Mouse (Mus musculus): ENCODE data around the gene Ldb2.

DNA sequence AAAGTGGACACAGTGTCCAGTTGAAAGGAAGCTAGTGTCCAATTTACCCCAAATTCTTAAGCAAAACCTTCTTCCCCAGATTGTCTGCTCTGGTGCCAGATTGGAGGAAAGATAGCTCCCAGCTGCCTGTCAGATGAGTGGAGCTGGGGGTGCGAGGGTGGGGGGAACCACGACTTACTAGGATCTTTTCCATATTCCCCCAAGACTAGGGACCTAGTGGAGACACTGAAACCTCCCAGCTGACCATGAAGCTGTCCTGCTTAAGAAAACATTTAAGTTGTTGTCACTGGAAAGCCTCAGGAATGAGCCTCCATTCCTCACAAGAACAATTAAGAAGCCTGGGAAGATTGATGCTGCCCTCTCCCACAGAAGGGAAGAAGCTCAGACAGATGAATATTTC lies 129.1 kb downstream of the Ldb2 start:
- TF ChIP-seq CTCF (IDR thresholded peaks at IDR 0.05; ENCODE audit: low read depth, low read length) (no peak), POLR2AphosphoS5 (IDR thresholded peaks at IDR 0.05; ENCODE audit: insufficient replicate concordance, low read depth, low read length) (no peak), GATA1 (IDR thresholded peaks at IDR 0.05; ENCODE audit: borderline replicate concordance, low read length) (no peak), TAL1 (conservative IDR thresholded peaks at IDR 0.05; ENCODE audit: low read depth, low read length) (no peak), GATA2 (IDR thresholded peaks at IDR 0.05; ENCODE audit: borderline replicate concordance, low read depth, low read length) (no peak)

Measured in G1E (cell line).